Mouse (Mus musculus) T-helper 2 cell (primary cell): Measurements from ENCODE around the gene Fam199x.

Experiments
- in situ Hi-C: fragments of 300-600 bp; cut with MboI, MseI; formaldehyde crosslinking; loops from one replicate; pipeline ENCODE4 v1.15.1; 2025; ENCODE audit warnings: high pct_unique_total_duplicates

The Fam199x gene

DNA sequence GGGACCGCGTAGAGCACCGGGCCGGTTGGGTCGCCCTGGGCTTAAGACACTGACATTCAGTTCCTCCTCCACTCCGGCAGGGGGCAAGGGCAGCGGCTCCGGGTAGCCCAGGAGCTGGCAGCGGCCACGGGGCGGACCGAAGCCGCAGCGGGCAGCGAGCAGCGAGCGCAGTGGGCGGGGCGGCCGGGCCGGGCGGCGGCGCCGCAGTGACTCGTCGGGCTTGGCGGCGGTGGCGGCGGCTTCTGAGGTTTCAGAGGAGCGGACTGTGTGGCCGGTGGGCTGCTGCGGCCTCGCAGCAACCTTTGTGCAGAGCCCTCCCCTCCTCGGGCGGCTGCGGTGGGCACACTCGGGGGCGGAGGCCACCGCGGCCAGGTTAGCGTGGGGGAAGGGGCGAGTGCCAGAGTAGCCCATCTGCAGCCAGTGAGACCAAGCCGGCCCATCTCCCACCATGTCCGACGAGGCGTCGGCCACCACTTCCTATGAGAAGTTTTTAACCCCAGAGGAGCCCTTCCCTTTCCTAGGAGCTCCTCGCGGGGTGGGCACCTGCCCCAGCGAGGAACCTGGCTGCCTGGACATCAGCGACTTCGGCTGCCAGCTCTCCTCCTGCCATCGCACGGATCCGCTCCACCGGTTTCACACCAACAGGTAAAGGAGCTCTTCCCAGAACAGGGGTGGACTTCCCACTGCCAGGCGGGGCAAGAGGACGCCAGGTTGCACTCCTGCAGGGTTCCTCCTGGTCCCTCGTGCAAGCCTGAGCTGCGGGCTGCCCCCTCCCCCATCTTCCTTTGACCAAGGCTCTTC is at the start of gene Fam199x:
Gene Fam199x (plus strand): TSS at position 170 of the 801 bp plus-strand sequence.
- in situ Hi-C loops: no loop called here

DNA sequence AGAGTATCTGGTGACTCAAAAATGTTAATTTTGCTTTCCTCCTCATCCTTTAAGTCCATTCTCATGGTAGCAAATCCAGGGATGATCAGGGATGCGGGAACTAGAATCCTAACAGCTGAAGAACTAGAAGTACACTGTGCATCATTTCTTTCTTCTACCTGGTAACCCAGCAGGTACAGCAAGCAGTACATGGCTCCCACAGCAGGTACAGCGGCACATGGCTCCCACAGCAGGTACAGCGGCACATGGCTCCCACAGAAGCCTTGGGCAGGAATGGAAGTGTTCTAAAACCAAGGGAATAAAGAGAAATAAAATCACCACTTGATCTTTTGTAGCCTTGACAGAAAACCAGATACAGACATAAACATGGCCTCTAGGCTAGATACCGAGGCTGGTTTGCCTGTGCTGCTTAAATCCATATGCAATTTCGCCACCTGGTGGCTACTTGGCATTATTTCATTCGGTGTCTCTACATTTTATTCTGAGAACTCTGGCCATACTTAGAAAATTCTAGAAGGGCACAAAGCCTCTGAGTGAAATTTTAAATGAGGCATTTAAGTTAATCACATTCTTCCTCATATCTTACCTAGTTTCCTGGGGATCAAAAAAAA is 34.2 kb upstream of the Fam199x start:
- in situ Hi-C loops: loop anchor here (25.0 kb wide), 1 partner anchor 253 kb away; no protein-coding TSS in a partner anchor

DNA sequence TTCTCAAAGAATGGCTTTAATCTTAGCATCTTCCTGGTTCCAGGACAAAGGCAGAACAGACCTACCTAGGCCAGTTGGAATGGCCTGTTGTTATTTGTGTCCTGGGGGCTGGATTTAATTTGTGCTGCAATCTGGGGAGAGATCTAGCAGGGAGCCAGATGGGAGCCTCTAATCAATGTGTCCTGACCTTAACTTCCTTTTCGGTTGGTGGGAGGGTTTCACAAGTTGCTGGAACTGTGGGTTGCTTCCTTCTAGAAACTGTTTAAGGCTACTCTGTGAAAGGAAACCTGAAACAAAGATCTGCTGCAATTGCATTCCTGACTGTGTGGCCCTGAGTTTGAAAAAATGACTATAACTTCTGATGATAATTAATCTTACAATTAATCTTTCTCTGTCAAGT is 31.7 kb upstream of the Fam199x start:
- in situ Hi-C loops: loop anchor here (25.0 kb wide), 1 partner anchor 255 kb away; no protein-coding TSS in a partner anchor

DNA sequence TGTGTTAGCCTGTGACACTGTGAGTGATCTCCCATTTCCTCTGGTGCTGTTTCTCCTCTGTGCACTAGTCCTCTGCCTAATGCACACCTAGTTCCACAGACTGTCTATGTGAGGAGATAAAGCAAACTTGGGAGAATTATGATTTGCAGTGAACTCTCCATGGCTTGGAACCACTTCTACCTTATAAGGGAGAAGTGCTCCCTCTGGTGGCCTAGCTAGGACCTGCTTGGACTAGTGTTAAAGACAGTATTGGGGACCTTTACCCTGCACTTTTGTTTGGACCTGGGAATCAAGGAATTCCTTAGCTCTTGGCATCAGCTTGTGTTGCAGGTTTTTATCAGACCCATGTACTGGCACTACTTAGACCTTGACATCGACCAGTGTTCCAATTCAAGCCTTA is 30.1 kb upstream of the Fam199x start:
- in situ Hi-C loops: loop anchor here (25.0 kb wide), 1 partner anchor 257 kb away; no protein-coding TSS in a partner anchor

DNA sequence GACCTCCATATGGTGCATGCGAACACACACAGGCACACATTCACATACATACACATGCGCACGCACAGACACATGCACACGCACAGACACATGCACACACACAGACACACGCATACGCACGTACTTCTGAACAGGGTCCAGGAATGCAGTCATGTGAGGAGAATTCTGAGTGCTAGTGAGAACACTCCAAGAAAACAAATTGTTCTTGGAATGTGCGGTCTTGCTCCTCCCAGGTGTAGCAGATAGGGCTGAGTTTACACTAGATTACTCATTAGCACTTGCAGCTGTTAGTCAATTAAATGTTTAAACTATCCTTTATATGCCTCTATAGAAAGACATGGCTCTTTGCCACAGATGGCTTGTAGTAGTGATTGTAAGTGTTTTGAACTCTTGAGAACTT is 18.5 kb upstream of the Fam199x start:
- in situ Hi-C loops: no loop called here

DNA sequence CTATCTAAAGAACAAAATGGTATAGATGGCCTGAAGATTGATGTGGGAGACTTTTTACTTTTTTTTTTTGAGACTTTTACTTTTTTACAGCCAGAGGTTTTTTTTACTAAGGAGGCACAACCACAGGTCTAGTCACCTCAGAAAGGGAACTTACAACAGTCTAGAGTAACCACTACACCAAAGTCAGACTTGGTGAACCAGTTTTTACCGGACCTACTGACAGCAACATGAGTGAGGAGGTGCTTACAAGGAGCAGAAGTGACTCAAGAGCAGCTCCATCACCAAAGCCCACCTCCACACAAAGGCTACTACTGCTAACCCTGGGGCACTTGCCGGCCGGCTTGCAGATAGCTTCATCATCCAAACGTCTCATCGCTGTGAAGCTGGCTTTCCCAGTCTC is 17.7 kb upstream of the Fam199x start:
- in situ Hi-C loops: no loop called here

DNA sequence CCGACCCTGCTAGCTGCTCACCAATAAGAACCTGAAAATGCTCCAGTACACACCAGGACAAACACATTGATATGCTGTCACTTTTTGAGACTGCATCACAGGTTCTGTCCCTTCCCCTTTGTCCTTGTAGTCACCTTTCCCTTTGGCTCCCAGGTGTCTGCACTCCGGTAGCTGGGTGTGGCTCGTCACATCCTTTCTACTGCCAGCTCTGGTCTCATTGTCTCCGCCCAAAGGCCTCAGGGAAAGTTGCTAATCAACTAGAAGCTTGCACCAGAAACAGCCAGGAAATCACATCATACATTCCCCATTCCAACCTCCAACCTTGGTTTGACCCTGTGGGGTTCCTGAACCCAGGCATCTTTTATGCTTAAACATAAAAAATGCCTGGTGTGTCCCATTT is 15.1 kb upstream of the Fam199x start:
- in situ Hi-C loops: no loop called here

DNA sequence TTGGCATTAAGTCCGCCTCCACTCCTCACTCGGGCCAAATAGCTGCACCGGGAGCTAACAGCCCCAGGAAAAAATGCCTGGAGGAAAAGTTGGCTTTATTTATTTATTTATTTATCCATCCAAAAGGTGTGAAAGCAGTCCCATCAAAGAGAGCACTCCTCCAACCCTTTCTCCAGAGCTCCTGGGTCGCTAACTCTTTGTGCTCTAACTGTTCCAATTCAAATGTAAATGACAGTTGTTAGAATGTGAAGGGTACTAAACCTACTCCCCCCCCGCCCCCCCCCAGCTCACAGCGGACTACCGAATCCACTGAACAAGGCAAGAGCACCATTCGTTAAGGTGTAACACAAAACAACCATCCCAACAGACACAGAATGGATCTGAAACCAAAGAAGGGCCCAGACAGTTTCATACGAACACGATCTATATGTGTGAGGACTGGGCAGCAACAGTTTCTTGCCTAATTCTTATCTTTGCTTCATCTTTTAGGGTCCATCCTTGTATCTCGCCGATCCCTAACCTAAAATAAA is 11.9 kb upstream of the Fam199x start:
- in situ Hi-C loops: no loop called here

DNA sequence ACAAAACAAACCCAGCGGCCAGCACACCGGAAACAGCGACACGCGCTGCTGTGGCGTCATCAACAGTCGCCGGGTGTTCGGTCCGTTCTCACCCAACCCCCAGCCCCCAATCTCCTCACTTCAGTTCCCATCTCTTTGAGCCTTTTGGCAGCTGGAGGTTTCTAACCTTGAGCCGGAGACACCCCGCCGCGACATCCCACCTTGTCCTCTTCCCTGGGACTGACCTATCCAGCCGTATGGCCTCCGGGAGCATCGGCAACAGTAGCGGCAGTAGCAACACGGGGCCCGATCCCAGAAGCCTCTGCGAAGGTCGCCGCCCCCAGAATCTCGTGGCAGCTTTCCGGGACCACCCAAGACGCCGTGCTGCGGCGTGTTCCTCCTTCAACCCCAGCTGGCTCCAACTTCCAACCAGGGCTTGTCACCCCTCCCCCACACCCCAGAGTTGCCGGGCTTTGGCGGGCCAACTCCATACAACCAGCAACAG is 11.4 kb upstream of the Fam199x start, which contains the start of gene Slc25a53:
Gene Slc25a53 (minus strand): TSS at position 303 of the 484 bp plus-strand sequence.
- in situ Hi-C loops: no loop called here

DNA sequence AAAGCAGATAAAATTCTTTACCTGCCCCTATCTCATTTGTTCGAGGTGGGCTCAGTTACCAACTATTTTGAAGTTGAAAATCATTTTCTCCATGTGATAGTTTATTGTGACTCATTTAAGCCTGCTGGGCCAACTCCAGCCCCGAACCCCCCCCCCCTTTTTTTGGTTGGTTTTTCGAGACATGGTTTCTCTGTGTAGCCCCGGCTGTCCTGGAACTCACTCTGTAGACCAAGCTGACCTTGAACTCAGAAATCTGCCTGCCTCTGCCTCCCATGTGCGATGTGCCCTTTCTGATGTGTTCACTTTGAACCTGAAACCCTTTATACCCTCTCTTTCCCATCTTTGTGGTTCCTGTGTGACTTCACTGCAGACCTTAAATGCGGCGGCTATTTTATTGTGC is 10.9 kb upstream of the Fam199x start:
- in situ Hi-C loops: no loop called here

DNA sequence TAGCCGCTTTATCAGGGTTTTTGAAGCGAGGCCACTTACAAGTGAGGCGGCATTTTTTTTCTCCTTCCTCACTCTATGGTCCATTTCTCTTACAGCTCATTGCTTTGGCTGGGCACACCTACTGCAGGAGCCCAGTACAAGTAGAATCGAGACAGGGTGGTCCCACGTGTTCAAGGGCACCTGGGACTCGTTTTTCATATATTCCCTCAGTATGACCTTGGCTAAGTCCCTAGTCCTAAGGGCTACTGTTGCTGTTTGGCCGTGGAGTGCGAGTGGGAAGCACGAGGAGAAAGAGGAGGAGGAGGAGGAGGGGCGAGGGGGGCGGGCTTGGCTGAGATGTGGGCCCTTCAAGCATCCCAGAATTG is 352 bp upstream of the Fam199x start:
- in situ Hi-C loops: no loop called here

DNA sequence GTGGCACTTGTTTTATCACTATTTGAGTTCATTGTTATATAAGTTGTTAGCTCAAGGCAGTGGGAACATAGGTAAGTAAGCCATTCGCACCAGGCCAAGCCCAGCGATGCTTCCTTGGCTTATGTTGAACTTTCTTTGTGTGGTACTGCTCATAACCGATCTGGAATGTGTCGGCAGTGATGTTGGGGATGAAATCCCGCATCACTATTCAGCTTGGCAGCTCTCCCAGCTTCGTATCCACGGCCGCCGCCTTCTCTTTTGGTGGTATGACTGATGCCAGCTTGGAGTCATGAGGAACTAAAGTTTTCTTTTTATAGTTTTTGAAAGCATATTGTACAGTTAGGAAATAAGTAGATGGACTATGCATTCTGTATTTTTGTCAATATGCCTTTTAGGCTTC is 13.8 kb downstream of the Fam199x start:
- in situ Hi-C loops: no loop called here

DNA sequence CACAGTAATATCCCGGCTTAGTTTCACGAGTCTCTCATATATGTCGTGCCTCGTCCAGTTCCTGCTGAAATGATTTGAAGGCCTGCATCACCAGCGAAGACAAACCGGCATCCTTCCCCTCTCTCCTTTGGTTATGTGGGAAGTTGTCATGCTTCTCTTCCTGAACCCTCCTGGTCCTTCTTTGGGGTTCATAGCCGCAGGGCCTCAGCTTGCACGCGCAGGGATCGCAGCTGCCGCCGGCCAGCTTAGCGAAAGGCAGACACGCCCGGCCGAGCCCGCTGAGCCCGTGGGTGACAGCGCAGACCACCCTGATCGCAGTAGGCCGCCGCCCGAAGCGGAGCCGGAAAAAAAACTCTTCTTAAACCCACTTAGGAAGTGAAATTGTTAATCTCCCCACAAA is 55.1 kb downstream of the Fam199x start:
- in situ Hi-C loops: no loop called here

DNA sequence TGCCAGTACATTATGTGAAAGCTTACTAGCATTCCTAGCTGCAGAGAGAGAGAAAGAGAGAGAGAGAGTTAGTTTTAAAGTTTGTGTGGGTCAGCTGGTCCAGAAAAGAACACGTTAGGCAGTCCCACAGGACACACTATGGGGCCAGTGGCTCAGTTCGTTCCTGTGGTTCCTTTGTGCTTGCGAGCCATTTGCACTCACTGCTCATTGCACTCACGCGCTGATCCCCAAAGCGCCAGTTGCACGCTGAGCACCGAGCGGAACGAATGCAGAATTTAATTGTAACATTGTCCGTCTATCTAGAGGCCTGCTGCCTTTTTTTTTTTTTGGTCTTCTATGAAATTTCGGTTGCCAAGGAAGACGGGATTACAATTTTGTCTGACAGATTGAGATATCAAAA is 57.1 kb downstream of the Fam199x start:
- in situ Hi-C loops: no loop called here

DNA sequence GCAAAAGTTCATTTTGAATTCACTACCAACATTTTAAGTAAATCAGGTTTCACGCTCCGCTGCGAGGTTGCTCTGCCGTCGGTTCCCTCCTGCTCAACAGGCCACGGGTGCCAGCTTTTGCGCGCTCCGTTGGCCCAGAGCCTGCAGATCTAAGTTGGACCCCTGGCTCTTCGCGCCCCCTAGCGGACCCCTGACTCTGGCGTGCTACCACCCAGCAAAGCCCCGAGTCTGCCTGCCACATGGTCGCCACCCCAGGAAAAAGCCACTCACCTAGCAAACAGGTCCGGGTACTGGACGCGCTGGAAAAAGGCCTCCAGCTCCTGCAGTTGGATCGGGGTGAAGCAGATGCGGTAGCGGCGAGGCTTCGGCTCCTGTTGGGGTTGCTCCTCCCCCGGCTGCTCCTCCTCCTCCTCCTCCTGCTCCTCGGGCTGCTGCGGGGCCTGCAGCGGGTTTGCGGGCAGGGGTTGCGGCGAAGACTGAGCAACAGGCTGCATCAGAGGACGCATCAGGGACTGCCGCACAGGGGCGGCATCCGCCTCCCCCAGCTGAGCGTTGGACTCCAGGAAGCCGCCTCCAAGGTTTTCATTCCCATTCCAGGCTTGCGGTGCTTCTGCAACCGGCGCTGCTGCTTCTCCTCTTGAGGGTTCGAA is 68.8 kb downstream of the Fam199x start:
- in situ Hi-C loops: no loop called here

DNA sequence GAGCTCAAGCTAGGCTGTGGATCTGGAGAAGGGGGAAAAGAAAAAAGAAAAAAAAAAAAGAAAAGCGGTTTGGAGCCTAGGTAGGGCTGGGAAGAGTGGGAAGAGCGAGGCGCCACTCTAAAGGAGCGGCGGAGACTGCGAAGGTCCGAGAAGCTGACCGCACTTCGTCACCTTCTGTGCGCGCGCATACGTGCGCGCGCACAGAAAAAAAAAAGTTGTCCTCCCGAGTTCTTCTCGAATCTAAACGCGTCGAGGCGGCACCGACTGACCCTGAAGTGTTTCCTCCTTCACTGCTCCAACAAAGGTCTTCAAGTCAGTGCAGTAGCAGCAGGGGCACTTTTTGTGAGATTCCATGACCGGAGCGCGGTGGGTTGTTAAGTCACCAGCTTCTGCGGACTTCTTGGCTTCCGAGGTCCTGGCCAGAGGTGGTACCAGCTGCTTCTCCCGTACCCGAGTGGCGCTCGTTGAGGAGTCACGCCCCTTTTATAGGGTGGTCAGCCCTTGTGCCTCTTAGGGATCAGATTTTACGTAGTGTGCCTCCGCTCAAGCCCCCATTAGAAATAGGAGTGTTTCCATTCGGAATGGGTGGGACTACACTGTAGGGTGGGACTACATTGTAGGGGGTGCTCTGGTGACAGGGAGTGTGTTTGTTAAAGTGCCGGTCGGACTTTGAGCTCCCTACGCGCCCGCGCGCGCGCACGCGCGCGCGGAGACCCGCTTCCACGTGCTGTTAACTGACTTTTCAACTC is 70.5 kb downstream of the Fam199x start:
- in situ Hi-C loops: loop anchor here (10.0 kb wide), 1 partner anchor 1835 kb away; no protein-coding TSS in a partner anchor

DNA sequence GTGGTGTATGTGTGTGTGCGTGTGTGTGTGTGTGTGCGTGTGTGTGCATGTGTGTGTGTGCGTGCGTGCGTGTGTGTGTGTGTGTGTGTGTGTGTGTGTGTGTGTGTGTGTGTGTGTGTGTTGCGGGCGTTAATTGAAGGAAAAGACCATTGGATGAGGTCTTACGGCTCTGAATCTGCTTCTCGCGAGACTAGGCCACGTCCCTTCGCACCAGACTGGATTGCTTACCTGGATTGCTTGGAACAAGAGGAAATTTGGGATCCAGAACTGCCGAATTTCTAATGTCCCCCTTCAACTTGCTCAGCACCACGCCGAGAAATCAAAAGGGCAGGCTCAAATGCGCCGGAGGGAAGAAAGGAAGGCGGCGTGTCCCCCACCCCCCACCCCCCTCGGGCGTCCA is 72.3 kb downstream of the Fam199x start, which contains the start of gene Esx1:
Gene Esx1 (minus strand): TSS at position 366 of the 400 bp plus-strand sequence.
- in situ Hi-C loops: loop anchor here (10.0 kb wide), 1 partner anchor 1833 kb away; no protein-coding TSS in a partner anchor

DNA sequence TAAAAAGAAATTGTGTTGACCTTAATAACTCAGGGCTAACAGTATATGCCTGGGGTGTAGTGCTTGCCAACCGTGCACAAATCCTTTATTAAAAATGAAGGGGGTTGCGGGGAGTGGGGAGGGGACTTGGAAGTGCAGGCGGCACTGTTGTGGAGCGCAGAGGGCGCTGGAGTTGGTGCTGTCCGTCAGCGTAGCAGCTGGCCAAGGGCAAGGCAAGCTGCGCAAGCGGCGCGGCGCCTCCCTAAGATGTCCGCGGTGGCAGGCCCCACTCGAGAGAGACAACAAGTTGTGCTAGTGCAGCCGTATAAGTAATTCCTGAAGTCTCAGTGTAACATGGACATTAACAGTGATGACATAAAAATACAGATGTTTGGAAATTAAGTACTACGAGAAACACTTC is 78.1 kb downstream of the Fam199x start:
- in situ Hi-C loops: loop anchor here (10.0 kb wide), 1 partner anchor 1827 kb away; no protein-coding TSS in a partner anchor
